ENCODE assay signal across 32 mouse cellular contexts in genomic region chr14:117651271-117651670, GRCm38 (mm10).
DNase-seq lines count a peak whose midpoint lies in the region; ATAC-seq and TF ChIP-seq lines count a peak whose summit lies in the region.
"Had no signal": no experiment of that assay in that cellular context is flagged by ENCODE, and none has a peak within 500 bp of the region (broad histone marks: within the 10 kb centered on the region; RNA-seq: fewer than 3 reads in every experiment).

No protein-coding gene starts in this region.

- no peaks in the 10 kb centered on the region for H3K36me3 ChIP-seq in intestine, embryonic 14.5 days (ENCODE audit: control insufficient read depth, insufficient read depth, low read length)
- H3K36me3 ChIP-seq in intestine, postnatal 0 days (ENCODE audit: control insufficient read depth, insufficient read depth) = no peaks in the 10 kb centered on the region
- H3K36me3 ChIP-seq in lung, embryonic 14.5 days (ENCODE audit: insufficient read depth) = no peaks in the 10 kb centered on the region
- H3K36me3 ChIP-seq: hindbrain, embryonic 13.5 days; limb, embryonic 12.5 days; liver, embryonic 15.5 days; lung, embryonic 15.5 days; neural tube, embryonic 12.5 days had no signal

- H3K9me3 ChIP-seq in intestine, embryonic 14.5 days (ENCODE audit: control insufficient read depth, low read length) = no peaks in the 10 kb centered on the region
- H3K9me3 ChIP-seq in intestine, postnatal 0 days (ENCODE audit: control insufficient read depth) = no peaks in the 10 kb centered on the region
- no peaks in the 10 kb centered on the region for H3K9me3 ChIP-seq in lung, embryonic 14.5 days (ENCODE audit: low read depth, low read length)
- H3K9me3 ChIP-seq: forebrain, embryonic 13.5 days; hindbrain, embryonic 13.5 days; limb, embryonic 12.5 days; liver, embryonic 15.5 days; lung, embryonic 15.5 days; neural tube, embryonic 12.5 days had no signal

- DNase-seq in intestine, embryonic 14.5 days (ENCODE audit: low spot score) = no peak
- peak; percentile 18 for DNase-seq in lung, embryonic 14.5 days
- no peak for DNase-seq in lung, postnatal 10 days
- peak; percentile 50 for DNase-seq in hindlimb bud, embryonic 11.5 days (ENCODE audit: extremely low spot score, low read depth, low spot score)
- no peak for DNase-seq in thymus, postnatal 10 days (ENCODE audit: low spot score in 2 of 2)
- no peak for DNase-seq in frontal cortex, postnatal 14 days (ENCODE audit: low spot score in 2 of 2)
- DNase-seq: adrenal gland, adult 8-10 months; cerebellum, adult 2 months; cerebellum, postnatal 14 days; gastrocnemius, adult 2 months; gastrocnemius, postnatal 36 days; heart, adult 18-20 months; heart, postnatal 36 days; kidney, postnatal 36 days; lung, postnatal 36 days; right cerebral cortex, adult 18-20 months; spleen, adult 18-20 months; thymus, postnatal 14 days had no signal

- WGBS in intestine, embryonic 14.5 days = 15% methylated on average over 4 of the region's 4 CpGs
- 32% methylated on average over 4 of the region's 4 CpGs for WGBS in intestine, postnatal 0 days
- 46% methylated on average over 4 of the region's 4 CpGs for WGBS in lung, embryonic 14.5 days

- no peak overlapping the region for H3K9ac ChIP-seq in intestine, embryonic 14.5 days (ENCODE audit: low read length)
- no peak overlapping the region for H3K9ac ChIP-seq in intestine, postnatal 0 days (ENCODE audit: low read depth, low read length)
- no peak overlapping the region for H3K9ac ChIP-seq in lung, embryonic 14.5 days
- H3K9ac ChIP-seq: forebrain, embryonic 13.5 days; hindbrain, embryonic 13.5 days; limb, embryonic 12.5 days; liver, embryonic 15.5 days; lung, embryonic 15.5 days; neural tube, embryonic 12.5 days had no signal

- H3K4me1 ChIP-seq in intestine, embryonic 14.5 days (replicated peaks; ENCODE audit: control insufficient read depth, insufficient read depth, low read length) = 0 out of 2 replicates have a peak, but pooled peaks cover 10% of the 10 kb centered on the region
- H3K4me1 ChIP-seq in intestine, postnatal 0 days (replicated peaks; ENCODE audit: control insufficient read depth, insufficient read depth, low read length) = no peaks in the 10 kb centered on the region
- 0 out of 2 replicates have a peak, but pooled peaks cover 5% of the 10 kb centered on the region for H3K4me1 ChIP-seq in lung, embryonic 14.5 days (ENCODE audit: insufficient read depth)
- H3K4me1 ChIP-seq: forebrain, embryonic 13.5 days; liver, embryonic 15.5 days had no signal

- no peaks in the 10 kb centered on the region for H3K27me3 ChIP-seq in intestine, embryonic 14.5 days (replicated peaks; ENCODE audit: control insufficient read depth, insufficient read depth, low read length)
- no peaks in the 10 kb centered on the region for H3K27me3 ChIP-seq in intestine, postnatal 0 days (replicated peaks; ENCODE audit: control insufficient read depth, insufficient read depth, low read length)
- H3K27me3 ChIP-seq in lung, embryonic 14.5 days (ENCODE audit: insufficient read depth, low read length) = no peaks in the 10 kb centered on the region
- H3K27me3 ChIP-seq: forebrain, embryonic 13.5 days; hindbrain, embryonic 13.5 days; limb, embryonic 12.5 days; liver, embryonic 15.5 days; lung, embryonic 15.5 days; neural tube, embryonic 12.5 days had no signal

- TF ChIP-seq CTCF in intestine, postnatal 0 days (IDR thresholded peaks at IDR 0.05; ENCODE audit: low read depth) = no peak
- no peak for TF ChIP-seq CTCF in lung, embryonic 14.5 days (IDR thresholded peaks at IDR 0.05; ENCODE audit: low read depth)

- H3K4me3 ChIP-seq in intestine, embryonic 14.5 days (ENCODE audit: low read depth, low read length) = no peak overlapping the region
- no peak overlapping the region for H3K4me3 ChIP-seq in intestine, postnatal 0 days (ENCODE audit: low read depth, low read length)
- no peak overlapping the region for H3K4me3 ChIP-seq in lung, embryonic 14.5 days (ENCODE audit: low read depth, low read length)
- H3K4me3 ChIP-seq: forebrain, embryonic 13.5 days; gastrocnemius, adult 2 months; hindbrain, embryonic 13.5 days; layer of hippocampus, adult 2 months; left cerebral cortex, adult 2 months; limb, embryonic 12.5 days; liver, embryonic 15.5 days; lung, embryonic 15.5 days; myocyte; neural tube, embryonic 12.5 days had no signal

- H3K27ac ChIP-seq in intestine, embryonic 14.5 days (ENCODE audit: low read depth) = 0 out of 2 replicates have a peak overlapping the region, but pooled peaks have one; percentile 2
- no peak overlapping the region for H3K27ac ChIP-seq in intestine, postnatal 0 days (ENCODE audit: low read depth, low read length)
- no peak overlapping the region for H3K27ac ChIP-seq in lung, embryonic 14.5 days (ENCODE audit: low read depth)
- H3K27ac ChIP-seq: forebrain, embryonic 13.5 days; gastrocnemius, adult 2 months; hindbrain, embryonic 13.5 days; layer of hippocampus, adult 2 months; left cerebral cortex, adult 2 months; limb, embryonic 12.5 days; liver, embryonic 15.5 days; lung, embryonic 15.5 days; neural tube, embryonic 12.5 days had no signal

- peak; percentile 50; the same call in 1 of the 2 replicates for ATAC-seq in intestine, embryonic 14.5 days (replicated peaks; ENCODE audit: low FRiP score, low TSS enrichment, low read depth)
- no peak for ATAC-seq in intestine, postnatal 0 days
- ATAC-seq in lung, embryonic 14.5 days (ENCODE audit: insufficient read depth) = no peak
- ATAC-seq: activated CD4-positive, CD25-positive, alpha-beta regulatory T cell, adult 4 months; forebrain, embryonic 13.5 days; inflammation-experienced regulatory T-cells, adult 6 months had no signal

- H3K4me2 ChIP-seq in intestine, embryonic 14.5 days (ENCODE audit: low read length) = no peak overlapping the region
- H3K4me2 ChIP-seq in intestine, postnatal 0 days (replicated peaks; ENCODE audit: low read depth) = no peak overlapping the region
- no peak overlapping the region for H3K4me2 ChIP-seq in lung, embryonic 14.5 days
- H3K4me2 ChIP-seq: forebrain, embryonic 13.5 days; heart, embryonic 11.5 days; hindbrain, embryonic 13.5 days; limb, embryonic 12.5 days; liver, embryonic 15.5 days; lung, embryonic 15.5 days; midbrain, embryonic 11.5 days; neural tube, embryonic 12.5 days had no signal

Comparison
In these comparisons a context has a peak if more than half of its experiments do, and no peak if none do; other contexts are left out.
1. DNase-seq: peak in lung, embryonic 14.5 days (single experiment) and hindlimb bud, embryonic 11.5 days (single experiment); none in intestine, embryonic 14.5 days (single experiment), lung, postnatal 10 days (single experiment), thymus, postnatal 10 days (0 of 2) and frontal cortex, postnatal 14 days (0 of 2).